Mouse (Mus musculus): ENCODE measurements around the gene Upk3b. TPM values are rescaled to one million over a fixed set of nuclear protein-coding genes. Genes with fewer than 3 reads are reported as not detected.

The Upk3b gene
- polyA plus RNA-seq, 1 experiment from 2014 or later = 0.67 TPM

- Histone ChIP-seq H3K9ac (ENCODE audit: low read length) (no peak overlapping the region), H3K36me3 (ENCODE audit: control insufficient read depth, insufficient read depth, low read length) (no peaks in the 10 kb centered on the region), H3K9me3 (ENCODE audit: control insufficient read depth, low read length) (no peaks in the 10 kb centered on the region), H3K4me3 (ENCODE audit: low read depth, low read length) (no peak overlapping the region), H3K4me1 (ENCODE audit: control insufficient read depth, insufficient read depth, low read length) (no peaks in the 10 kb centered on the region), H3K4me2 (ENCODE audit: low read depth, severe bottlenecking) (no peak overlapping the region), H3K27me3 (ENCODE audit: control insufficient read depth, insufficient read depth, low read length) (no peaks in the 10 kb centered on the region), H3K27ac (replicated peaks; ENCODE audit: low read depth, low read length) (no peak overlapping the region)
- ATAC-seq (ENCODE audit: insufficient number of reproducible peaks, low FRiP score, low TSS enrichment, low read depth) (no peak), DNase-seq (ENCODE audit: low spot score) (no peak)
- WGBS = 76% methylated on average over 6 of the region's 6 CpGs
Observed at GRCm38 (mm10) chr5:136073051-136073450, 34.8 kb downstream of the Upk3b start.

- H3K36me3 ChIP-seq (ENCODE audit: control insufficient read depth, insufficient read depth, low read length) = no peaks in the 10 kb centered on the region
- WGBS = 69% methylated on average over 11 of the region's 11 CpGs
- no peak overlapping the region for H3K4me3 ChIP-seq (ENCODE audit: low read depth, low read length)
- H3K4me1 ChIP-seq (ENCODE audit: control insufficient read depth, insufficient read depth, low read length) = no peaks in the 10 kb centered on the region
- no peak for ATAC-seq (ENCODE audit: insufficient number of reproducible peaks, low FRiP score, low TSS enrichment, low read depth)
- no peak overlapping the region for H3K9ac ChIP-seq (ENCODE audit: low read length)
- DNase-seq (ENCODE audit: low spot score) = no peak
- H3K9me3 ChIP-seq (ENCODE audit: control insufficient read depth, low read length) = no peaks in the 10 kb centered on the region
- H3K4me2 ChIP-seq (ENCODE audit: low read depth, severe bottlenecking) = no peak overlapping the region
- no peaks in the 10 kb centered on the region for H3K27me3 ChIP-seq (ENCODE audit: control insufficient read depth, insufficient read depth, low read length)
- H3K27ac ChIP-seq (replicated peaks; ENCODE audit: low read depth, low read length) = no peak overlapping the region
Observed at GRCm38 (mm10) chr5:136073526-136073925, 35.2 kb downstream of the Upk3b start.

- Histone ChIP-seq H3K36me3 (ENCODE audit: control insufficient read depth, insufficient read depth, low read length) (no peaks in the 10 kb centered on the region), H3K4me3 (ENCODE audit: low read depth, low read length) (no peak overlapping the region), H3K9ac (ENCODE audit: low read length) (no peak overlapping the region), H3K9me3 (ENCODE audit: control insufficient read depth, low read length) (no peaks in the 10 kb centered on the region), H3K27me3 (ENCODE audit: control insufficient read depth, insufficient read depth, low read length) (no peaks in the 10 kb centered on the region), H3K4me1 (ENCODE audit: control insufficient read depth, insufficient read depth, low read length) (no peaks in the 10 kb centered on the region), H3K4me2 (ENCODE audit: low read depth, severe bottlenecking) (no peak overlapping the region), H3K27ac (replicated peaks; ENCODE audit: low read depth, low read length) (no peak overlapping the region)
- WGBS = 93% methylated on average over 5 of the region's 5 CpGs
- no peak for ATAC-seq (ENCODE audit: insufficient number of reproducible peaks, low FRiP score, low TSS enrichment, low read depth)
- no peak for DNase-seq (ENCODE audit: low spot score)
Observed at GRCm38 (mm10) chr5:136075076-136075475, 36.8 kb downstream of the Upk3b start.

- no peaks in the 10 kb centered on the region for H3K27me3 ChIP-seq (ENCODE audit: control insufficient read depth, insufficient read depth, low read length)
- H3K4me1 ChIP-seq (ENCODE audit: control insufficient read depth, insufficient read depth, low read length) = no peaks in the 10 kb centered on the region
- H3K4me3 ChIP-seq (ENCODE audit: low read depth, low read length) = no peak overlapping the region
- no peaks in the 10 kb centered on the region for H3K9me3 ChIP-seq (ENCODE audit: control insufficient read depth, low read length)
- no peak overlapping the region for H3K4me2 ChIP-seq (ENCODE audit: low read depth, severe bottlenecking)
- 71% methylated on average over 7 of the region's 7 CpGs for WGBS
- no peaks in the 10 kb centered on the region for H3K36me3 ChIP-seq (ENCODE audit: control insufficient read depth, insufficient read depth, low read length)
- ATAC-seq (ENCODE audit: insufficient number of reproducible peaks, low FRiP score, low TSS enrichment, low read depth) (no peak), DNase-seq (ENCODE audit: low spot score) (no peak)
- H3K9ac ChIP-seq (ENCODE audit: low read length) = no peak overlapping the region
- H3K27ac ChIP-seq (replicated peaks; ENCODE audit: low read depth, low read length) = no peak overlapping the region
Observed at GRCm38 (mm10) chr5:136076284-136076683, 38.0 kb downstream of the Upk3b start.

- Histone ChIP-seq H3K9me3 (ENCODE audit: control insufficient read depth, low read length) (no peaks in the 10 kb centered on the region), H3K27me3 (ENCODE audit: control insufficient read depth, insufficient read depth, low read length) (no peaks in the 10 kb centered on the region), H3K36me3 (ENCODE audit: control insufficient read depth, insufficient read depth, low read length) (no peaks in the 10 kb centered on the region), H3K4me2 (ENCODE audit: low read depth, severe bottlenecking) (no peak overlapping the region), H3K27ac (replicated peaks; ENCODE audit: low read depth, low read length) (no peak overlapping the region), H3K9ac (ENCODE audit: low read length) (no peak overlapping the region), H3K4me1 (ENCODE audit: control insufficient read depth, insufficient read depth, low read length) (no peaks in the 10 kb centered on the region), H3K4me3 (ENCODE audit: low read depth, low read length) (no peak overlapping the region)
- 91% methylated on average over 9 of the region's 9 CpGs for WGBS
- DNase-seq (ENCODE audit: low spot score) (no peak), ATAC-seq (ENCODE audit: insufficient number of reproducible peaks, low FRiP score, low TSS enrichment, low read depth) (no peak)
Observed at GRCm38 (mm10) chr5:136077001-136077550, 38.8 kb downstream of the Upk3b start.

GRCm38 (mm10) chr5:136078136-136078535 lies 39.8 kb downstream of the Upk3b start:
- no peaks in the 10 kb centered on the region for H3K27me3 ChIP-seq (ENCODE audit: control insufficient read depth, insufficient read depth, low read length)
- H3K4me2 ChIP-seq (ENCODE audit: low read depth, severe bottlenecking) = no peak overlapping the region
- no peak overlapping the region for H3K9ac ChIP-seq (ENCODE audit: low read length)
- H3K4me1 ChIP-seq (ENCODE audit: control insufficient read depth, insufficient read depth, low read length) = no peaks in the 10 kb centered on the region
- 87% methylated on average over 5 of the region's 5 CpGs for WGBS
- H3K9me3 ChIP-seq (ENCODE audit: control insufficient read depth, low read length) = no peaks in the 10 kb centered on the region
- H3K4me3 ChIP-seq (ENCODE audit: low read depth, low read length) = no peak overlapping the region
- H3K27ac ChIP-seq (replicated peaks; ENCODE audit: low read depth, low read length) = no peak overlapping the region
- H3K36me3 ChIP-seq (ENCODE audit: control insufficient read depth, insufficient read depth, low read length) = no peaks in the 10 kb centered on the region
- ATAC-seq (ENCODE audit: insufficient number of reproducible peaks, low FRiP score, low TSS enrichment, low read depth) = no peak
- no peak for DNase-seq (ENCODE audit: low spot score)

- H3K4me1 ChIP-seq (ENCODE audit: control insufficient read depth, insufficient read depth, low read length) = peaks cover 10% of the 10 kb centered on the region
- H3K4me2 ChIP-seq (ENCODE audit: low read depth, severe bottlenecking) = no peak overlapping the region
- H3K9me3 ChIP-seq (ENCODE audit: control insufficient read depth, low read length) = no peaks in the 10 kb centered on the region
- H3K27me3 ChIP-seq (ENCODE audit: control insufficient read depth, insufficient read depth, low read length) = peaks cover 11% of the 10 kb centered on the region
- DNase-seq (ENCODE audit: low spot score) (no peak), ATAC-seq (ENCODE audit: insufficient number of reproducible peaks, low FRiP score, low TSS enrichment, low read depth) (no peak)
- H3K27ac ChIP-seq (replicated peaks; ENCODE audit: low read depth, low read length) = no peak overlapping the region
- no peak overlapping the region for H3K4me3 ChIP-seq (ENCODE audit: low read depth, low read length)
- no peak overlapping the region for H3K9ac ChIP-seq (ENCODE audit: low read length)
- no peaks in the 10 kb centered on the region for H3K36me3 ChIP-seq (ENCODE audit: control insufficient read depth, insufficient read depth, low read length)
- WGBS = 79% methylated on average over 4 of the region's 4 CpGs
Observed at GRCm38 (mm10) chr5:136082345-136082744, 44.0 kb downstream of the Upk3b start.

- WGBS = under 1% methylated on average over 27 of the region's 28 CpGs
- peaks cover 11% of the 10 kb centered on the region for H3K27me3 ChIP-seq (ENCODE audit: control insufficient read depth, insufficient read depth, low read length)
- no peaks in the 10 kb centered on the region for H3K36me3 ChIP-seq (ENCODE audit: control insufficient read depth, insufficient read depth, low read length)
- peaks cover 10% of the 10 kb centered on the region for H3K4me1 ChIP-seq (ENCODE audit: control insufficient read depth, insufficient read depth, low read length)
- ATAC-seq (ENCODE audit: insufficient number of reproducible peaks, low FRiP score, low TSS enrichment, low read depth) = peak; percentile 95
- no peak within 1 kb of the TSS; the same call in 1 of the 2 replicates for H3K9ac ChIP-seq (ENCODE audit: low read length)
- no peak within 1 kb of the TSS for H3K27ac ChIP-seq (replicated peaks; ENCODE audit: low read depth, low read length)
- H3K4me2 ChIP-seq (ENCODE audit: low read depth, severe bottlenecking) = peak within 1 kb of the TSS; percentile 53
- no peaks in the 10 kb centered on the region for H3K9me3 ChIP-seq (ENCODE audit: control insufficient read depth, low read length)
- peak; percentile 92 for DNase-seq (ENCODE audit: low spot score)
- peak within 1 kb of the TSS; percentile 31 for H3K4me3 ChIP-seq (ENCODE audit: low read depth, low read length)
Observed at GRCm38 (mm10) chr5:136083669-136084107, 45.4 kb downstream of the Upk3b start, which contains the start of gene Rasa4. Gene Rasa4 (plus strand): TSS chr5:136083916.
